Mouse (Mus musculus): Measurements from ENCODE around the gene Myh6. TPM values are rescaled to one million over a fixed set of nuclear protein-coding genes. Genes with fewer than 3 reads are reported as not detected.
"Not testable (repeated sequence)": the region's sequence is repeated elsewhere in the genome, so short reads cannot be mapped to it uniquely, and the experiment has no call there.

Gene Myh6
- total and polyA plus RNA-seq, 3 experiments, result 6,249 to 21,149 (median 19,033) TPM

- WGBS, result 52% methylated on average over 8 of the region's 8 CpGs
- Histone ChIP-seq H3K36me3 (ENCODE audit: control insufficient read depth, insufficient read depth, low read length) (peaks cover 3% of the 10 kb centered on the region), H3K4me3 (no peak overlapping the region), H3K27ac (no peak overlapping the region), H3K27me3 (ENCODE audit: control insufficient read depth, insufficient read depth, low read length) (no peaks in the 10 kb centered on the region; the same call in 1 of the 2 replicates), H3K9ac (ENCODE audit: low read depth, low read length) (peak overlapping the region; percentile 1; the same call in 1 of the 2 replicates), H3K79me2 (replicated peaks; ENCODE audit: control insufficient read depth, insufficient read depth, low read length) (no peaks in the 10 kb centered on the region), H3K4me1 (ENCODE audit: control insufficient read depth, insufficient read depth, low read length) (no peaks in the 10 kb centered on the region; the same call in 1 of the 2 replicates)
- TF ChIP-seq POLR2A (IDR thresholded peaks at IDR 0.05; ENCODE audit: insufficient read depth, low read depth, low read length), result peak; percentile 85; the same call in 1 of the 2 replicates
- no peak for TF ChIP-seq CTCF (IDR thresholded peaks at IDR 0.05)
- peak; percentile 97 for TF ChIP-seq EP300 (IDR thresholded peaks at IDR 0.05; ENCODE audit: insufficient read depth, low read depth, low read length)
- DNase-seq, result no peak
- intact Hi-C loops (cut with DNase I), result no loop called here
Measured at GRCm38 (mm10) chr14:54953664-54954206, 13.0 kb downstream of the Myh6 start.

- WGBS, result 69% methylated on average over 6 of the region's 6 CpGs
- Histone ChIP-seq H3K4me3 (no peak overlapping the region), H3K27me3 (ENCODE audit: control insufficient read depth, insufficient read depth, low read length) (no peaks in the 10 kb centered on the region; the same call in 1 of the 2 replicates), H3K79me2 (replicated peaks; ENCODE audit: control insufficient read depth, insufficient read depth, low read length) (no peaks in the 10 kb centered on the region), H3K27ac (no peak overlapping the region), H3K4me1 (ENCODE audit: control insufficient read depth, insufficient read depth, low read length) (no peaks in the 10 kb centered on the region; the same call in 1 of the 2 replicates), H3K9ac (ENCODE audit: low read depth, low read length) (0 out of 2 replicates have a peak overlapping the region, but pooled peaks have one; percentile 21), H3K36me3 (ENCODE audit: control insufficient read depth, insufficient read depth, low read length) (peaks cover 3% of the 10 kb centered on the region)
- no peak for DNase-seq
- TF ChIP-seq EP300 (IDR thresholded peaks at IDR 0.05; ENCODE audit: insufficient read depth, low read depth, low read length), result peak; percentile 93
- TF ChIP-seq POLR2A (IDR thresholded peaks at IDR 0.05; ENCODE audit: insufficient read depth, low read depth, low read length), result peak; percentile 88
- no peak for TF ChIP-seq CTCF (IDR thresholded peaks at IDR 0.05)
- intact Hi-C loops (cut with DNase I), result no loop called here
Measured at GRCm38 (mm10) chr14:54951587-54951986, 15.1 kb downstream of the Myh6 start.

- Histone ChIP-seq H3K4me1 (ENCODE audit: control insufficient read depth, insufficient read depth, low read length) (no peaks in the 10 kb centered on the region; the same call in 1 of the 2 replicates), H3K27ac (no peak overlapping the region), H3K27me3 (ENCODE audit: control insufficient read depth, insufficient read depth, low read length) (no peaks in the 10 kb centered on the region; the same call in 1 of the 2 replicates), H3K4me3 (no peak overlapping the region), H3K36me3 (ENCODE audit: control insufficient read depth, insufficient read depth, low read length) (peaks cover 3% of the 10 kb centered on the region), H3K9ac (ENCODE audit: low read depth, low read length) (peak overlapping the region; percentile 10; the same call in 1 of the 2 replicates), H3K79me2 (replicated peaks; ENCODE audit: control insufficient read depth, insufficient read depth, low read length) (no peaks in the 10 kb centered on the region)
- peak in 1 of 2 experiments; percentile 29 for DNase-seq
- WGBS, result 30% methylated on average over 12 of the region's 12 CpGs
- intact Hi-C loops (cut with DNase I), result no loop called here
- no peak for TF ChIP-seq CTCF (IDR thresholded peaks at IDR 0.05)
- peak; percentile 89 for TF ChIP-seq POLR2A (IDR thresholded peaks at IDR 0.05; ENCODE audit: insufficient read depth, low read depth, low read length)
- TF ChIP-seq EP300 (IDR thresholded peaks at IDR 0.05; ENCODE audit: insufficient read depth, low read depth, low read length), result peak; percentile 92; the same call in 1 of the 2 replicates
Measured at GRCm38 (mm10) chr14:54950493-54950892, 16.2 kb downstream of the Myh6 start.

GRCm38 (mm10) chr14:54948781-54949180 lies 17.9 kb downstream of the Myh6 start:
- Histone ChIP-seq H3K9ac (ENCODE audit: low read depth, low read length) (peak overlapping the region; percentile 45), H3K36me3 (ENCODE audit: control insufficient read depth, insufficient read depth, low read length) (peaks cover 3% of the 10 kb centered on the region), H3K27ac (no peak overlapping the region), H3K4me3 (no peak overlapping the region), H3K4me1 (ENCODE audit: control insufficient read depth, insufficient read depth, low read length) (no peaks in the 10 kb centered on the region; the same call in 1 of the 2 replicates), H3K27me3 (ENCODE audit: control insufficient read depth, insufficient read depth, low read length) (no peaks in the 10 kb centered on the region), H3K79me2 (replicated peaks; ENCODE audit: control insufficient read depth, insufficient read depth, low read length) (no peaks in the 10 kb centered on the region)
- intact Hi-C loops (cut with DNase I), result no loop called here
- TF ChIP-seq EP300 (IDR thresholded peaks at IDR 0.05; ENCODE audit: insufficient read depth, low read depth, low read length) (peak; percentile 73; the same call in 1 of the 2 replicates), CTCF (IDR thresholded peaks at IDR 0.05) (no peak), POLR2A (IDR thresholded peaks at IDR 0.05; ENCODE audit: insufficient read depth, low read depth, low read length) (peak; percentile 63; the same call in 1 of the 2 replicates)
- DNase-seq, result no peak
- 44% methylated on average over 9 of the region's 9 CpGs for WGBS

GRCm38 (mm10) chr14:54947008-54947407 lies 19.7 kb downstream of the Myh6 start:
- TF ChIP-seq EP300 (IDR thresholded peaks at IDR 0.05; ENCODE audit: insufficient read depth, low read depth, low read length), result peak; percentile 96
- peak; percentile 72; the same call in 1 of the 2 replicates for TF ChIP-seq POLR2A (IDR thresholded peaks at IDR 0.05; ENCODE audit: insufficient read depth, low read depth, low read length)
- peak in 1 of 2 experiments; percentile 34 for DNase-seq
- H3K4me3 ChIP-seq; H3K9ac ChIP-seq (ENCODE audit: low read depth, low read length); H3K4me1 ChIP-seq (ENCODE audit: control insufficient read depth, insufficient read depth, low read length); intact Hi-C loops (cut with DNase I); H3K27me3 ChIP-seq (ENCODE audit: control insufficient read depth, insufficient read depth, low read length); H3K79me2 ChIP-seq (replicated peaks; ENCODE audit: control insufficient read depth, insufficient read depth, low read length); H3K27ac ChIP-seq; H3K36me3 ChIP-seq (ENCODE audit: control insufficient read depth, insufficient read depth, low read length): not testable (repeated sequence)
- WGBS, result 74% methylated on average over 11 of the region's 11 CpGs
